Mouse (Mus musculus): ENCODE measurements at regions not wholly inside any gene's neighbourhood (a gene's known extent, or its start where the extent isn't known, plus 50 kb on each side); places are given as distances from the start of the nearest gene placed in this dataset.

- no peak for DNase-seq (ENCODE audit: extremely low spot score in 1 of 2, low spot score in 1 of 2)
These were observed 352.8 kb downstream of the Sorl1 start for GRCm38 (mm10) chr9:41771276-41771675.

GRCm38 (mm10) chr9:41768316-41768715, 355.8 kb downstream of the Sorl1 start:
- no peak for DNase-seq (ENCODE audit: extremely low spot score in 1 of 2, low spot score in 1 of 2)

GRCm38 (mm10) chr9:41766533-41766920, 357.6 kb downstream of the Sorl1 start:
- DNase-seq (ENCODE audit: extremely low spot score in 1 of 2, low spot score in 1 of 2): peak in 1 of 2 experiments; percentile 31

- no peak for DNase-seq (ENCODE audit: extremely low spot score in 1 of 2, low spot score in 1 of 2)
These were observed 358.1 kb downstream of the Sorl1 start for GRCm38 (mm10) chr9:41765816-41766532.

DNA sequence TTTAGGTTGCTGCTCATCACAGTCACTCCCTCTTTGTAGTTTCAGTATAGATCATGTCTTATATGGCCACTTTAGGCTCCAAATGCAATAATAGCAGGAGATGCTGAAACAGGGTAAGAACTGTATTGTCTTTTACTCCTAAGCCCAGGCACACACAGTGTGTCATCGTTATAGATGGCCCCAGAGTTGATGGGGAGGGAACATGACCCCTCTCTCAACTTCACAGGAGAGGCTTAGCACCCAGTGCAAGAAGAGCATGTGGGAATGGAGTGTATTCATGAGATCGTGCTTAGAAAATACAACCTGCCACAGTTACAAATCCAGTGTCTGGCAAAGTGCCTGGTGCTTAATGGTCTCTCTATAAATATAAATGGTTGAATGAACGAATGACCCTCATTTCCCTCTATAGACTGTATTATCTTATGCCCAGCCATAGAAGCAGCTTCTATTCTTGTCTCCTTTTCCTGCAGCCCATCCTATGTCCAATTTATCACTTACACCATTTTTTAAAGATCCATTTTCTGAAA, 363.0 kb downstream of the Sorl1 start:
- no peak for DNase-seq (ENCODE audit: extremely low spot score in 1 of 2, low spot score in 1 of 2)

- DNase-seq (ENCODE audit: extremely low spot score in 1 of 2, low spot score in 1 of 2): no peak
These were observed 369.6 kb downstream of the Sorl1 start for GRCm38 (mm10) chr9:41754434-41755002.

DNA sequence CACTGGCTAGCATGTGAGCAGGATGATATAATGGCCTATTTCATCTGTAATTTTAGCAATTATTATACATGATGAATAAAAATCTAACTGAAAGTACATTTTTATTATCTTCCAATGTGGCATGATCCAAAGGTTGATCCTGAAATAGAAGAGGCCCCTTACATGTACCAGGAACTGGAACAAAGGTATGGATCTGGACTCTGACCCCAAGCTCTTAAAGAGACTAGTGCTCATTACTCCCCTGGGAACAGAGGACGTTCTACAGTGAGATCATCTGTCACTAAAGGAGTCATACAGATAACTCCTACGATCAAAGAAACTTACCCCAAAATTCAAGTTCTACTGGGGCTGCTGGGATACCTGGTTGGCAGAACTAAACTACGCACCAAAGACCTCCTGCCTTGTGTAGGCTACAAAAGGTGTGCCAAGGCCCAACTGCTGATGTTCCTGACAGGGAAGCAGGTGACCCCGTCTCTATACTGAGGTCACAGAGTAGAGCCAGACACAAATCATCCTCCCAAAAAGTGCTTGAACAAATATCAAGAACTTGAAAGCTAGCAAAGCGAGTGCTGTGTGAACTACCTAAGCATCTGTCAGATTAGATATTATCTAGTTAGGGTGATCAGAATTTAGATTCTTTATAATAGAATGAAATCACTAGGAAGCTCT, 378.0 kb downstream of the Sorl1 start:
- no peak for DNase-seq (ENCODE audit: extremely low spot score in 1 of 2, low spot score in 1 of 2)

GRCm38 (mm10) chr9:41741500-41741899, 382.6 kb downstream of the Sorl1 start:
- no peak for DNase-seq (ENCODE audit: extremely low spot score in 1 of 2, low spot score in 1 of 2)

GRCm38 (mm10) chr9:41740536-41740935, 383.6 kb downstream of the Sorl1 start:
- DNase-seq (ENCODE audit: extremely low spot score in 1 of 2, low spot score in 1 of 2): peak in 1 of 2 experiments; percentile 7

GRCm38 (mm10) chr9:41737671-41738070, 386.4 kb downstream of the Sorl1 start:
- no peak for DNase-seq (ENCODE audit: extremely low spot score in 1 of 2, low spot score in 1 of 2)

DNA sequence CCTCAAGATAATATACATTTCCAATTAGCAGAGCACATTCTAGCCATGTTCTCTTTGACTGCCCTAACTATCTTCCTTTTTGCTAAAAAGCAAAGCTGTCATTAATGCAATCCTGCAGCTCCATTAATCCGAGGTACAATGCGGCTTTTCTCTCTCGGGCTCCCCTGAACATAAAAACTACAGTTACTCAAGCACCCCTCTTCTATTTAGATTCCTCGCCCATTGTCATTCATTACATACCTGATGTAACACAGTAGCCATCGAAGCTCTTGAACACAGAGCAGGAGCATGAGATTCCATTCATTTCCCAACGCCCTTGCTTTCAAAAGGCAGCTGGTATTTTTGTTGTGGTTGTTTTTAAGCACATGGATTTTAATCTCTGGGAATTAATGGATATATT, 387.2 kb downstream of the Sorl1 start:
- DNase-seq (ENCODE audit: extremely low spot score in 1 of 2, low spot score in 1 of 2): no peak

DNA sequence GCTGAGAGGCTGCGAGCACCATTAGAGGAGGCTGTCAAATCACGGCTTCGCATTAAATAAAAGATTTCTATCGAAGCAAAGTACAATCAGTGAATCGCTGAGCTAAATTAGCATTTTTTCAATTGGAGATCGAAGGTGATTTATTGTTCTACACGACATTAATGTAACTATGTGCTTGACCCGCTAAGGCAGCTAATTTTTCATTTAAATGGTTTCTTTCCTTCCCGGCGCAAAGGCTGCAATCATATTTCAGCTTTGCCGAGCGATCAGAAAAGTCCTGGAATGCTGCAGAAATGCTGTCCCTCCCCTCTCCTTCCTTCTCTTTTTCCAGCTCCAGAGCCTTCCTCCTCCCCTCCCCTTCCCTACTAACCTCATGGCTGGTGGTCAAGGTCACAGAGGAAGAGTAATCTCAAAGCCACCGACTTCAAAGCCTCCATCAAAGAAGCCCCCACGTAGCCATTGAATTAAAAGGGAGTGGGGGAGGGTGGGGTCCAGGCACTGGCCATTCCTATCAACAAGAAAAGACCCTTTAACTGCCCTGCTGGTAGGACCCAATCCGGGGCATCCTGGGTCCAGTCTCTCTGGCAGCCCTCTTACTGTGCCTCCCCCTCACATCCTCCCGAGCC, 387.8 kb downstream of the Sorl1 start:
- DNase-seq (ENCODE audit: extremely low spot score in 1 of 2, low spot score in 1 of 2): peak; percentile 8 to 13

DNA sequence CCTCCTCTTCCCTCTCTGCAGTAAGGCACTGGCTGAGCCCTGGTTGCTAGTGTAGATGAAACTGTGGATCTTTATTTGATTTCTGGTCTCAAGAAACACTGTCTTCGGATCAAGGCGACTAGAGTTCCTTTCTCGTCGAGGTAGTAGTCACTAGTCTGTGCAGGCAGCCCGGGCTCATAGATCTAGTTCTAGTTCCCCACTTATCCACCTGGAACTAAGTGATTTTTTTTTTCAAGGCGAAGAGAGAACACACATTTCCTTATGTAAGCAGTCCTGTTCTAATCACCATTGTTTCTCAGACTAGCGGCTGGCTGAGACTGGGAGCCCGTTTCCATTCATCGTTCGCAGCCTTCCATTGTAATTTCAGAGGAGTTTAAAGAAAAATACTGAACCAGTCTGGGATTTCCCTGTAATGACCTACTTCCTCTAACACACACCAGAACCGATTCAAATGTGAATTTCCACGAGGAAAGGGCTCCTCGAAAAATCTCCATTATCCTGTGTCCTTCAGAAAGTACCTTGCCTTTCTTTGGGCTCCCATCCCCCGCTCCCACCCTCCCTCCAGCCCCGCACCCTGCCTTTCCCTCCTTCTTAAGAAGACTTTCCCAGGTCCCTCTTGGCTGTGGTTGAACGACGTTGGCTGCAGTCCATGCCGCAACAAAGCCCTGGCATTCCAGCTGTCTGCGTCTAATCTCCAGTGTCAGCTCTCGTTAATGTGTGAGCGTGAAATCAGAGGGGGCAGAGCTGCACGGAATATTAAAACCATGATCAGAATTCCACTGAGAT, 388.5 kb downstream of the Sorl1 start:
- DNase-seq (ENCODE audit: extremely low spot score in 1 of 2, low spot score in 1 of 2): peak; percentile 54 to 62

- no peak for DNase-seq (ENCODE audit: extremely low spot score in 1 of 2, low spot score in 1 of 2)
These were observed 389.1 kb downstream of the Sorl1 start for GRCm38 (mm10) chr9:41734925-41735447.

- DNase-seq (ENCODE audit: extremely low spot score in 1 of 2, low spot score in 1 of 2): no peak
These were observed 402.5 kb downstream of the Sorl1 start for GRCm38 (mm10) chr9:41721609-41722008.

DNA sequence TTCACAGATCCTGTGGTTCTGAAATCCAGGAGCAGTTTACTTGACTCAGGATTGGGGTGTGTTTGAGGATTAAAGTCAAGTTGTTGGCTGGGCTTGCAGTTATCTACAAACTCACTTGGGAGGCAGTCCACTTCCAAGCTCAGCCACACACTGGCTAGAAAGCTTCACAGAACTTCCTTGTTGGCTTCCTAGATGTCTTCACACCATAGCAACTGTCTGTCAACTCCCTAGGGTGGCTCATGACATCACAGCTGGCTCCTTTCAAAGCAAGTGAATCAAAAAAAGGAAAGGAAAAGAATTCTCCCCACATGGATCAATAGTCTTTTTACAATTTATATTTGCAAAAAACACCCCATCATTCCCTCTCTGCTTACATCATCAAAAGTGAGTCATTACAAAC, 408.9 kb downstream of the Sorl1 start:
- no peak for DNase-seq (ENCODE audit: extremely low spot score in 1 of 2, low spot score in 1 of 2)

- no peak for DNase-seq (ENCODE audit: extremely low spot score in 1 of 2, low spot score in 1 of 2)
These were observed 418.1 kb downstream of the Sorl1 start for GRCm38 (mm10) chr9:41705972-41706371.

- DNase-seq (ENCODE audit: extremely low spot score in 1 of 2, low spot score in 1 of 2): no peak
These were observed 418.6 kb downstream of the Sorl1 start for GRCm38 (mm10) chr9:41705461-41705903.

GRCm38 (mm10) chr9:41703091-41703490, 421.0 kb downstream of the Sorl1 start:
- no peak for DNase-seq (ENCODE audit: extremely low spot score in 1 of 2, low spot score in 1 of 2)

GRCm38 (mm10) chr9:41700683-41701082, 423.4 kb downstream of the Sorl1 start:
- DNase-seq (ENCODE audit: extremely low spot score in 1 of 2, low spot score in 1 of 2): no peak
